Mouse (Mus musculus) ES-E14 (cell line): ENCODE measurements at regions not wholly inside any gene's neighbourhood (a gene's known extent, or its start where the extent isn't known, plus 50 kb on each side); places are given as distances from the start of the nearest gene placed in this dataset.

Source experiments
- DNase-seq: peaks from one replicate; pipeline ENCODE4 v3.0.0-alpha.2; 2013; ENCODE audit warnings: low read depth, low spot score
- H3K27ac ChIP-seq: 2 replicates; pipeline ENCODE4 v1.5.1; 2012; ENCODE audit warnings: low read depth, mild to moderate bottlenecking, low read length, moderate library complexity, mixed read lengths; ENCODE audit not compliant: poor library complexity, insufficient read depth, severe bottlenecking
- H3K36me3 ChIP-seq: 2 replicates; pipeline ENCODE4 v1.6.1; 2012; ENCODE audit warnings: mild to moderate bottlenecking, low read length, moderate library complexity, mixed read lengths; ENCODE audit not compliant: control insufficient read depth, poor library complexity, insufficient read depth, severe bottlenecking
- H3K4me1 ChIP-seq, 2 experiments: fragments of 150-350 bp in 1 of 2; sonication (generic) in 1 of 2; 2 replicates each; pipeline ENCODE4 v1.6.1; 2012; ENCODE audit warnings: low read length in 2 of 2, mild to moderate bottlenecking in 1 of 2, mixed read lengths in 1 of 2; ENCODE audit not compliant: control insufficient read depth in 2 of 2, insufficient read depth in 2 of 2, poor library complexity in 1 of 2
- H3K4me3 ChIP-seq, 2 experiments: fragments of 150-350 bp in 1 of 2; sonication (generic) in 1 of 2; 2 replicates each; pipeline ENCODE4 v1.5.1; 2012; ENCODE audit warnings: low read length in 2 of 2, low read depth in 1 of 2, mild to moderate bottlenecking in 1 of 2, mixed read lengths in 1 of 2; ENCODE audit not compliant: insufficient read depth in 1 of 2, poor library complexity in 1 of 2, severe bottlenecking in 1 of 2
- H3K9ac ChIP-seq: 2 replicates; pipeline ENCODE4 v1.6.1; 2012; ENCODE audit warnings: low read depth, mild to moderate bottlenecking, low read length, mixed read lengths; ENCODE audit not compliant: poor library complexity, insufficient read depth, severe bottlenecking
- H3K9me3 ChIP-seq: fragments of 150-350 bp; sonication (generic); 2 replicates; pipeline ENCODE4 v1.6.1; 2012; ENCODE audit warnings: low read depth, mild to moderate bottlenecking, low read length; ENCODE audit not compliant: control insufficient read depth, insufficient read depth
- CHD2 ChIP-seq: IDR thresholded peaks from 2 replicates; pipeline ENCODE4 v1.6.1; 2014; ENCODE audit warnings: mild to moderate bottlenecking, low read depth, low read length, inconsistent platforms
- HCFC1 ChIP-seq: IDR thresholded peaks from 2 replicates; pipeline ENCODE4 v1.6.1; 2012; ENCODE audit warnings: low read length, inconsistent platforms, borderline replicate concordance; ENCODE audit not compliant: insufficient read depth
- MAFK ChIP-seq: IDR thresholded peaks from 2 replicates; pipeline ENCODE4 v1.6.1; 2014; ENCODE audit warnings: mild to moderate bottlenecking, low read depth, low read length, inconsistent platforms; ENCODE audit not compliant: insufficient read depth
- ZC3H11A ChIP-seq: IDR thresholded peaks from 2 replicates; pipeline ENCODE4 v1.6.1; 2012; ENCODE audit warnings: low read depth, mild to moderate bottlenecking, inconsistent platforms, low read length, borderline replicate concordance
- ZNF384 ChIP-seq: IDR thresholded peaks from 2 replicates; pipeline ENCODE4 v1.6.1; 2012; ENCODE audit warnings: low read depth, low read length, inconsistent platforms
- in situ Hi-C, 2 experiments: fragments of 600-800 bp; cut with MboI; formaldehyde crosslinking; loops; one replicate each; pipeline ENCODE4 v1.15.1; 2025; ENCODE audit warnings: low sequenced_read_pairs in 2 of 2, inconsistent platforms in 1 of 2; ENCODE audit not compliant: unreplicated experiment in 2 of 2

- Histone ChIP-seq H3K27ac (no peak overlapping the region), H3K4me1 (no peaks in the 10 kb centered on the region), H3K36me3 (no peaks in the 10 kb centered on the region), H3K9ac (no peak overlapping the region), H3K9me3 (0 out of 2 replicates have a peak, but pooled peaks cover 2% of the 10 kb centered on the region), H3K4me3 (no peak overlapping the region)
- in situ Hi-C loops, result no loop called here
- no peak for TF ChIP-seq CHD2
- no peak for TF ChIP-seq MAFK
- no peak for TF ChIP-seq ZNF384
- TF ChIP-seq HCFC1, result no peak
- TF ChIP-seq ZC3H11A, result no peak
- no peak for DNase-seq
These were observed 578.4 kb downstream of the Gm826 start for GRCm38 (mm10) chr2:159755541-159756011.

GRCm38 (mm10) chr2:159760806-159761205, 573.2 kb downstream of the Gm826 start:
- 0 out of 2 replicates have a peak, but pooled peaks cover 2% of the 10 kb centered on the region for H3K9me3 ChIP-seq
- DNase-seq, result no peak
- no peak overlapping the region for H3K4me3 ChIP-seq
- TF ChIP-seq HCFC1, result no peak
- TF ChIP-seq ZC3H11A, result no peak
- no peak for TF ChIP-seq ZNF384
- no peak for TF ChIP-seq CHD2
- no peak for TF ChIP-seq MAFK
- H3K9ac ChIP-seq, result no peak overlapping the region
- in situ Hi-C loops, result no loop called here
- H3K4me1 ChIP-seq, result no peaks in the 10 kb centered on the region
- no peak overlapping the region for H3K27ac ChIP-seq
- H3K36me3 ChIP-seq, result no peaks in the 10 kb centered on the region

- Histone ChIP-seq H3K9ac (no peak overlapping the region), H3K36me3 (no peaks in the 10 kb centered on the region), H3K4me3 (no peak overlapping the region), H3K9me3 (no peaks in the 10 kb centered on the region), H3K4me1 (no peaks in the 10 kb centered on the region), H3K27ac (no peak overlapping the region)
- in situ Hi-C loops, result no loop called here
- TF ChIP-seq ZNF384 (no peak), MAFK (no peak), CHD2 (no peak), HCFC1 (no peak), ZC3H11A (no peak)
- DNase-seq, result no peak
These were observed 570.8 kb downstream of the Gm826 start for GRCm38 (mm10) chr2:159763115-159763514.
